Mouse (Mus musculus): ENCODE measurements around the gene Miox. TPM values are rescaled to one million over a fixed set of nuclear protein-coding genes. Genes with fewer than 3 reads are reported as not detected.

Miox gene
- polyA plus RNA-seq, 1 experiment from 2014 or later = 2.7 TPM

- ATAC-seq (replicated peaks; ENCODE audit: low FRiP score) (no peak), DNase-seq (ENCODE audit: low spot score) (no peak)
- H3K4me2 ChIP-seq = no peak overlapping the region
- H3K9ac ChIP-seq (ENCODE audit: low read depth, low read length) = no peak overlapping the region
- H3K36me3 ChIP-seq (ENCODE audit: control insufficient read depth, insufficient read depth, low read length) = peaks cover 50% of the 10 kb centered on the region
- H3K9me3 ChIP-seq (ENCODE audit: control insufficient read depth, low read length) = no peaks in the 10 kb centered on the region
- no peak overlapping the region for H3K27ac ChIP-seq (ENCODE audit: low read depth, low read length)
- peaks cover 6% of the 10 kb centered on the region for H3K4me1 ChIP-seq (replicated peaks; ENCODE audit: control insufficient read depth, insufficient read depth, low read length)
- H3K4me3 ChIP-seq (ENCODE audit: low read depth, low read length) = no peak overlapping the region
- 94% methylated on average over 7 of the region's 7 CpGs for WGBS
- H3K27me3 ChIP-seq (replicated peaks; ENCODE audit: control insufficient read depth, insufficient read depth, low read length) = no peaks in the 10 kb centered on the region
These were observed 28.9 kb downstream of the Miox start for GRCm38 (mm10) chr15:89363051-89363450.

GRCm38 (mm10) chr15:89365141-89365551, 30.9 kb downstream of the Miox start:
- 91% methylated on average over 4 of the region's 4 CpGs for WGBS
- no peak for DNase-seq (ENCODE audit: low spot score)
- Histone ChIP-seq H3K27me3 (replicated peaks; ENCODE audit: control insufficient read depth, insufficient read depth, low read length) (no peaks in the 10 kb centered on the region), H3K9me3 (ENCODE audit: control insufficient read depth, low read length) (no peaks in the 10 kb centered on the region), H3K4me1 (replicated peaks; ENCODE audit: control insufficient read depth, insufficient read depth, low read length) (no peaks in the 10 kb centered on the region), H3K9ac (ENCODE audit: low read depth, low read length) (no peak overlapping the region), H3K4me3 (ENCODE audit: low read depth, low read length) (no peak overlapping the region), H3K4me2 (no peak overlapping the region), H3K27ac (ENCODE audit: low read depth, low read length) (no peak overlapping the region), H3K36me3 (ENCODE audit: control insufficient read depth, insufficient read depth, low read length) (peaks cover 69% of the 10 kb centered on the region)
- ATAC-seq (replicated peaks; ENCODE audit: low FRiP score) = no peak

GRCm38 (mm10) chr15:89372068-89372467, 37.9 kb downstream of the Miox start:
- no peak overlapping the region; the same call in 1 of the 2 replicates for H3K4me2 ChIP-seq
- H3K4me3 ChIP-seq (ENCODE audit: low read depth, low read length) = 0 out of 2 replicates have a peak overlapping the region, but pooled peaks have one; percentile 64

GRCm38 (mm10) chr15:89372536-89372935, 38.3 kb downstream of the Miox start:
- Histone ChIP-seq H3K27me3 (replicated peaks; ENCODE audit: control insufficient read depth, insufficient read depth, low read length) (peaks cover 15% of the 10 kb centered on the region), H3K36me3 (ENCODE audit: control insufficient read depth, insufficient read depth, low read length) (peaks cover 42% of the 10 kb centered on the region), H3K4me3 (ENCODE audit: low read depth, low read length) (peak overlapping the region; percentile 64), H3K9me3 (ENCODE audit: control insufficient read depth, low read length) (no peaks in the 10 kb centered on the region), H3K9ac (ENCODE audit: low read depth, low read length) (no peak overlapping the region), H3K4me2 (peak overlapping the region; percentile 64), H3K27ac (ENCODE audit: low read depth, low read length) (no peak overlapping the region), H3K4me1 (replicated peaks; ENCODE audit: control insufficient read depth, insufficient read depth, low read length) (peaks cover 12% of the 10 kb centered on the region)
- 83% methylated on average over 7 of the region's 7 CpGs for WGBS
- DNase-seq (ENCODE audit: low spot score) (no peak), ATAC-seq (replicated peaks; ENCODE audit: low FRiP score) (no peak)

More at GRCm38 (mm10) chr15:89372068-89372467, 37.9 kb downstream of the Miox start:
- 86% methylated on average over 13 of the region's 13 CpGs for WGBS
- no peak overlapping the region for H3K9ac ChIP-seq (ENCODE audit: low read depth, low read length)
- peaks cover 10% of the 10 kb centered on the region for H3K27me3 ChIP-seq (replicated peaks; ENCODE audit: control insufficient read depth, insufficient read depth, low read length)
- H3K27ac ChIP-seq (ENCODE audit: low read depth, low read length) = no peak overlapping the region
- H3K9me3 ChIP-seq (ENCODE audit: control insufficient read depth, low read length) = no peaks in the 10 kb centered on the region
- ATAC-seq (replicated peaks; ENCODE audit: low FRiP score) (no peak), DNase-seq (ENCODE audit: low spot score) (no peak)
- H3K36me3 ChIP-seq (ENCODE audit: control insufficient read depth, insufficient read depth, low read length) = peaks cover 44% of the 10 kb centered on the region
- H3K4me1 ChIP-seq (replicated peaks; ENCODE audit: control insufficient read depth, insufficient read depth, low read length) = peaks cover 7% of the 10 kb centered on the region

GRCm38 (mm10) chr15:89373027-89373761, 39.0 kb downstream of the Miox start:
- peaks cover 21% of the 10 kb centered on the region for H3K27me3 ChIP-seq (replicated peaks; ENCODE audit: control insufficient read depth, insufficient read depth, low read length)
- H3K4me2 ChIP-seq = peak overlapping the region; percentile 64
- H3K9ac ChIP-seq (ENCODE audit: low read depth, low read length) = peak overlapping the region; percentile 78
- no peaks in the 10 kb centered on the region for H3K9me3 ChIP-seq (ENCODE audit: control insufficient read depth, low read length)
- peak; percentile 84 for ATAC-seq (replicated peaks; ENCODE audit: low FRiP score)
- peak; percentile 84 for DNase-seq (ENCODE audit: low spot score)
- H3K4me1 ChIP-seq (replicated peaks; ENCODE audit: control insufficient read depth, insufficient read depth, low read length) = peaks cover 13% of the 10 kb centered on the region
- peaks cover 36% of the 10 kb centered on the region for H3K36me3 ChIP-seq (ENCODE audit: control insufficient read depth, insufficient read depth, low read length)
- WGBS = 1% methylated on average over 35 of the region's 35 CpGs
- peak overlapping the region; percentile 89 for H3K27ac ChIP-seq (ENCODE audit: low read depth, low read length)
- peak overlapping the region; percentile 64 for H3K4me3 ChIP-seq (ENCODE audit: low read depth, low read length)

GRCm38 (mm10) chr15:89373762-89374248, 39.6 kb downstream of the Miox start, which contains the start of gene Sco2:
Sco2 (minus strand) TSS chr15:89373846.
- under 1% methylated on average over 42 of the region's 42 CpGs for WGBS
- peak; percentile 97 for DNase-seq (ENCODE audit: low spot score)
- Histone ChIP-seq H3K36me3 (ENCODE audit: control insufficient read depth, insufficient read depth, low read length) (peaks cover 31% of the 10 kb centered on the region), H3K4me2 (peak within 1 kb of the TSS; percentile 64), H3K27ac (ENCODE audit: low read depth, low read length) (peak within 1 kb of the TSS; percentile 89), H3K4me1 (replicated peaks; ENCODE audit: control insufficient read depth, insufficient read depth, low read length) (peaks cover 19% of the 10 kb centered on the region), H3K4me3 (ENCODE audit: low read depth, low read length) (peak within 1 kb of the TSS; percentile 64), H3K27me3 (replicated peaks; ENCODE audit: control insufficient read depth, insufficient read depth, low read length) (peaks cover 28% of the 10 kb centered on the region), H3K9me3 (ENCODE audit: control insufficient read depth, low read length) (no peaks in the 10 kb centered on the region), H3K9ac (ENCODE audit: low read depth, low read length) (peak within 1 kb of the TSS; percentile 78)
- ATAC-seq (replicated peaks; ENCODE audit: low FRiP score) = peak; percentile 76

GRCm38 (mm10) chr15:89374340-89374739, 40.1 kb downstream of the Miox start:
- Histone ChIP-seq H3K4me2 (peak overlapping the region; percentile 64), H3K4me1 (replicated peaks; ENCODE audit: control insufficient read depth, insufficient read depth, low read length) (peaks cover 25% of the 10 kb centered on the region), H3K9ac (ENCODE audit: low read depth, low read length) (peak overlapping the region; percentile 78), H3K4me3 (ENCODE audit: low read depth, low read length) (peak overlapping the region; percentile 64), H3K9me3 (ENCODE audit: control insufficient read depth, low read length) (no peaks in the 10 kb centered on the region), H3K27me3 (replicated peaks; ENCODE audit: control insufficient read depth, insufficient read depth, low read length) (peaks cover 33% of the 10 kb centered on the region), H3K36me3 (ENCODE audit: control insufficient read depth, insufficient read depth, low read length) (peaks cover 26% of the 10 kb centered on the region), H3K27ac (ENCODE audit: low read depth, low read length) (no peak overlapping the region; the same call in 1 of the 2 replicates)
- no peak for DNase-seq (ENCODE audit: low spot score)
- ATAC-seq (replicated peaks; ENCODE audit: low FRiP score) = 0 out of 2 replicates have a peak, but pooled peaks have one; percentile 1
- 48% methylated on average over 9 of the region's 9 CpGs for WGBS

- Histone ChIP-seq H3K9me3 (ENCODE audit: control insufficient read depth, low read length) (no peaks in the 10 kb centered on the region), H3K27me3 (replicated peaks; ENCODE audit: control insufficient read depth, insufficient read depth, low read length) (peaks cover 37% of the 10 kb centered on the region), H3K4me2 (no peak overlapping the region), H3K27ac (ENCODE audit: low read depth, low read length) (no peak overlapping the region), H3K4me1 (replicated peaks; ENCODE audit: control insufficient read depth, insufficient read depth, low read length) (peaks cover 29% of the 10 kb centered on the region), H3K36me3 (ENCODE audit: control insufficient read depth, insufficient read depth, low read length) (peaks cover 21% of the 10 kb centered on the region), H3K4me3 (ENCODE audit: low read depth, low read length) (no peak overlapping the region), H3K9ac (ENCODE audit: low read depth, low read length) (no peak overlapping the region)
- ATAC-seq (replicated peaks; ENCODE audit: low FRiP score) (no peak), DNase-seq (ENCODE audit: low spot score) (no peak)
- 86% methylated on average over 17 of the region's 17 CpGs for WGBS
These were observed 40.8 kb downstream of the Miox start for GRCm38 (mm10) chr15:89374801-89375534.

All from liver, embryonic 11.5 days (tissue).